Mouse (Mus musculus) erythroblast, embryonic 14.5 days (primary cell): ENCODE measurements around the gene Ubash3b.

Experiments used
- GATA1 ChIP-seq: IDR thresholded peaks from 2 replicates; pipeline ENCODE4 v1.6.1; 2012; ENCODE audit warnings: low read length, inconsistent platforms, mixed read lengths
- TAL1 ChIP-seq: IDR thresholded peaks from 3 replicates; pipeline ENCODE4 v1.6.1; 2012; ENCODE audit warnings: low read length, inconsistent platforms, mixed read lengths

GRCm38 (mm10) chr9:41153979-41154378 lies 7.5 kb downstream of the Ubash3b start:
- TF ChIP-seq GATA1 (no peak), TAL1 (no peak)
